Mouse (Mus musculus) embryonic fibroblast, embryonic 13.5 days (primary cell): ENCODE measurements around the gene Palm3.

ENCODE experiments used
- CTCF ChIP-seq: IDR thresholded peaks from 2 replicates; pipeline ENCODE4 v1.5.1; 2011; ENCODE audit warnings: mild to moderate bottlenecking, control low read depth, low read length, moderate library complexity, borderline replicate concordance; ENCODE audit not compliant: insufficient read depth
- POLR2A ChIP-seq: IDR thresholded peaks from 2 replicates; pipeline ENCODE4 v1.6.1; 2011; ENCODE audit warnings: low read depth, mild to moderate bottlenecking, control low read depth, low read length, moderate library complexity

DNA sequence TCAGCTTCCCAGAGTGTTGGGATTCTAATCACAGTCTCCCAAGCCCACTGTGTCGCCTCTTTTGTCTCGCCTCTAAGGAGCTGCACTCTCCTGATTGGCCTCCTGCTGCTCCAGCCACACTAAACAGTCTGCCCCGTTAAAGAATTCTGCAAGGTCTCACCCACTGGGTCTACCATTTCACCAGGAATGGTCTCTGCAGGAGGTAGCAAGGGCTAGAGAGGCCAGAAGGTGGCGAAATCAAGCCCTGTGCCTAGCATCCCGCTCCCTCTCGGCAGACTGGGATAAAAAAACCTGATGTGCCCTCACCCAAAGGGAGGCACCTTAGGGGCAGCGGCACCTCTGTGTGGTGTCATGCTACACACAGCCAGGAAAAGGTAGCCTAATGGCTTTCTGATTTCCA is 22.8 kb downstream of the Palm3 start:
- TF ChIP-seq POLR2A: no peak
- no peak; the same call in 1 of the 2 replicates for TF ChIP-seq CTCF
